Mouse (Mus musculus): ENCODE measurements at regions not wholly inside any gene's neighbourhood (a gene's known extent, or its start where the extent isn't known, plus 50 kb on each side); places are given as distances from the start of the nearest gene placed in this dataset.
"Not testable (repeated sequence)": the region's sequence is repeated elsewhere in the genome, so short reads cannot be mapped to it uniquely, and the experiment has no call there.

- H3K27ac ChIP-seq (ENCODE audit: insufficient read depth, low read depth, low read length); H3K36me3 ChIP-seq (ENCODE audit: control insufficient read depth, insufficient read depth, low read length); H3K4me1 ChIP-seq (ENCODE audit: control insufficient read depth, insufficient read depth, low read length); DNase-seq; H3K27me3 ChIP-seq (replicated peaks; ENCODE audit: control insufficient read depth, insufficient read depth, low read length); H3K4me3 ChIP-seq (ENCODE audit: insufficient read depth, low read depth, low read length): not testable (repeated sequence)
- WGBS = no CpG with 5 or more reads among the region's 4 CpGs
Observed at GRCm38 (mm10) chr14:53044101-53044500, 548.6 kb upstream of the Olfr1507 start.

DNA sequence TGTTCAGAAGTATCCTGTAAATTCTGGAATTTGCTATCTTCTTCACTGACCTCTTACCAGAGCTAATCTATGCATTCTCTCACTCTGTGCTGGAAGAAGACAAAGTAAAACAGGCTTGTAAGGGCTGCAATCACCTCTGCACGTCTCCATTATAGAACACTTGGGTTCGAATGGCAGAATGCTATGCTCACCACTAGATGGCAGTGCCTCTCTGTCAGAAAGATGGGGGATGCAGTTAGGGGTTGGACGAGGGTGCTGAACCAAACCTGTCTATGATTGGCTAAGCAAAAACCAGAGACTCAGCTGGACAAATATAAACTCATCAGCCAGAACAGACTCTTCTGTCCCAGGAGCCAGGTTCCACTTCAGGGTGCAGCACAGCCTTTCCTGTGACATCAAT lies 546.5 kb upstream of the Olfr1507 start:
- not testable (repeated sequence) for H3K4me1 ChIP-seq (ENCODE audit: control insufficient read depth, insufficient read depth, low read length); H3K27ac ChIP-seq (ENCODE audit: insufficient read depth, low read depth, low read length); H3K27me3 ChIP-seq (replicated peaks; ENCODE audit: control insufficient read depth, insufficient read depth, low read length); DNase-seq; H3K4me3 ChIP-seq (ENCODE audit: insufficient read depth, low read depth, low read length); H3K36me3 ChIP-seq (ENCODE audit: control insufficient read depth, insufficient read depth, low read length)
- no CpG with 5 or more reads among the region's 3 CpGs for WGBS
- 0 out of 2 replicates have a peak, but pooled peaks have one; percentile 9 for TF ChIP-seq CTCF (conservative IDR thresholded peaks at IDR 0.05; ENCODE audit: insufficient read depth, insufficient read length, low read depth, low read length)

GRCm38 (mm10) chr14:53039475-53039874 lies 543.9 kb upstream of the Olfr1507 start:
- not testable (repeated sequence) for H3K4me3 ChIP-seq (ENCODE audit: insufficient read depth, low read depth, low read length); H3K27me3 ChIP-seq (replicated peaks; ENCODE audit: control insufficient read depth, insufficient read depth, low read length); DNase-seq; H3K27ac ChIP-seq (ENCODE audit: insufficient read depth, low read depth, low read length); H3K36me3 ChIP-seq (ENCODE audit: control insufficient read depth, insufficient read depth, low read length); H3K4me1 ChIP-seq (ENCODE audit: control insufficient read depth, insufficient read depth, low read length)
- WGBS = no CpG with 5 or more reads among the region's 4 CpGs

DNA sequence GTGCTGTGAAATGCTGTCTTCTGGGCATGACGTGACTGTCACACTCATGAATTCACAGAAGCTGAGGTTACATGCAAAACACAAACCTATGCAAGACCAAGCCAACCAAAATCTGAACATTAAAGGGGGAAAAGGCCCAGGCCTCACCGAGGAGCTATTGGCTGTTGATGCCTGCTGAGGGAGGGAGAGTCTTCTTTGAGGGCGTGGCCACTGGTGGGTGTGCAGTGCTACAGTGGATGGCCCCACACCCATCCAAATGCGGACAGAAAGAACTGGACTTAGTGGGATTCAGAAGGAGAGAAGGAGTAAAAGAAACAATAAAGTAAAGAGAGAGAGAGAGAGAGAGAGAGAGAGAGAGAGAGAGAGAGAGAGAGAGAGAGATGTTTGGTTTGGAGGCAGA lies 539.4 kb upstream of the Olfr1507 start:
- not testable (repeated sequence) for H3K4me1 ChIP-seq (ENCODE audit: control insufficient read depth, insufficient read depth, low read length); H3K4me3 ChIP-seq (ENCODE audit: insufficient read depth, low read depth, low read length); H3K27ac ChIP-seq (ENCODE audit: insufficient read depth, low read depth, low read length); DNase-seq; H3K36me3 ChIP-seq (ENCODE audit: control insufficient read depth, insufficient read depth, low read length); H3K27me3 ChIP-seq (replicated peaks; ENCODE audit: control insufficient read depth, insufficient read depth, low read length)
- no CpG with 5 or more reads among the region's 4 CpGs for WGBS

- H3K27me3 ChIP-seq (replicated peaks; ENCODE audit: control insufficient read depth, insufficient read depth, low read length); DNase-seq; H3K36me3 ChIP-seq (ENCODE audit: control insufficient read depth, insufficient read depth, low read length); H3K27ac ChIP-seq (ENCODE audit: insufficient read depth, low read depth, low read length); H3K4me3 ChIP-seq (ENCODE audit: insufficient read depth, low read depth, low read length); H3K4me1 ChIP-seq (ENCODE audit: control insufficient read depth, insufficient read depth, low read length): not testable (repeated sequence)
- no CpG with 5 or more reads among the region's 6 CpGs for WGBS
Observed at GRCm38 (mm10) chr14:53033221-53033620, 537.7 kb upstream of the Olfr1507 start.

GRCm38 (mm10) chr14:53032498-53032897 lies 536.9 kb upstream of the Olfr1507 start:
- H3K27ac ChIP-seq (ENCODE audit: insufficient read depth, low read depth, low read length); H3K36me3 ChIP-seq (ENCODE audit: control insufficient read depth, insufficient read depth, low read length); H3K27me3 ChIP-seq (replicated peaks; ENCODE audit: control insufficient read depth, insufficient read depth, low read length); H3K4me3 ChIP-seq (ENCODE audit: insufficient read depth, low read depth, low read length); H3K4me1 ChIP-seq (ENCODE audit: control insufficient read depth, insufficient read depth, low read length); DNase-seq: not testable (repeated sequence)
- WGBS = no CpG with 5 or more reads among the region's 1 CpGs

- not testable (repeated sequence) for DNase-seq; H3K4me1 ChIP-seq (ENCODE audit: control insufficient read depth, insufficient read depth, low read length); H3K27ac ChIP-seq (ENCODE audit: insufficient read depth, low read depth, low read length); H3K4me3 ChIP-seq (ENCODE audit: insufficient read depth, low read depth, low read length); H3K36me3 ChIP-seq (ENCODE audit: control insufficient read depth, insufficient read depth, low read length); H3K27me3 ChIP-seq (replicated peaks; ENCODE audit: control insufficient read depth, insufficient read depth, low read length)
- no CpG with 5 or more reads among the region's 4 CpGs for WGBS
Observed at GRCm38 (mm10) chr14:53030227-53030626, 534.7 kb upstream of the Olfr1507 start.

- H3K4me1 ChIP-seq (ENCODE audit: control insufficient read depth, insufficient read depth, low read length); H3K36me3 ChIP-seq (ENCODE audit: control insufficient read depth, insufficient read depth, low read length); H3K4me3 ChIP-seq (ENCODE audit: insufficient read depth, low read depth, low read length); H3K27ac ChIP-seq (ENCODE audit: insufficient read depth, low read depth, low read length); DNase-seq; H3K27me3 ChIP-seq (replicated peaks; ENCODE audit: control insufficient read depth, insufficient read depth, low read length): not testable (repeated sequence)
- no CpG with 5 or more reads among the region's 1 CpGs for WGBS
Observed at GRCm38 (mm10) chr14:53026958-53027357, 531.4 kb upstream of the Olfr1507 start.

DNA sequence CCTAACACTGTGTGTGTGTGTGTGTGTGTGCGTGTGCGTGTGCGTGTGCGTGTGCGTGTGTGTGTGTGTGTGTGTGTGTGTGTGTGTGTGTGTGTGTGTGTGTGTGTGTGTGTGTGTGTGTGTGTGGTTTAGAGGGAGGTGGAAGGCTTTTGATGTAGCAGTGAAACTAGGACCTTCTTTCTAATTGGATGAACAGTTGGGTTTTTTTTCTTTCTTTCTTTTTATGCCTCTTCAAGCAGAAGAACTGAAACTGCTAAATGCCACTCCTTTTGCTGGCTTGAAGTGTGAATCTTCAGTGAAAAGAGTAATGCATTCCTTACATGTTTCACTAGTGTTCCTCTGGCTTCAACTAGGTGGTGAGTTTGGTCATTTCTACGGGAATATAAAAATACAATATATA lies 524.6 kb upstream of the Olfr1507 start:
- DNase-seq; H3K4me3 ChIP-seq (ENCODE audit: insufficient read depth, low read depth, low read length); H3K36me3 ChIP-seq (ENCODE audit: control insufficient read depth, insufficient read depth, low read length); H3K4me1 ChIP-seq (ENCODE audit: control insufficient read depth, insufficient read depth, low read length); H3K27me3 ChIP-seq (replicated peaks; ENCODE audit: control insufficient read depth, insufficient read depth, low read length); H3K27ac ChIP-seq (ENCODE audit: insufficient read depth, low read depth, low read length): not testable (repeated sequence)
- WGBS = no CpG with 5 or more reads among the region's 6 CpGs

- WGBS = no CpG with 5 or more reads among the region's 5 CpGs
- not testable (repeated sequence) for H3K36me3 ChIP-seq (ENCODE audit: control insufficient read depth, insufficient read depth, low read length); DNase-seq; H3K4me1 ChIP-seq (ENCODE audit: control insufficient read depth, insufficient read depth, low read length); H3K4me3 ChIP-seq (ENCODE audit: insufficient read depth, low read depth, low read length); H3K27ac ChIP-seq (ENCODE audit: insufficient read depth, low read depth, low read length); H3K27me3 ChIP-seq (replicated peaks; ENCODE audit: control insufficient read depth, insufficient read depth, low read length)
Observed at GRCm38 (mm10) chr14:53007741-53008140, 512.2 kb upstream of the Olfr1507 start.

DNA sequence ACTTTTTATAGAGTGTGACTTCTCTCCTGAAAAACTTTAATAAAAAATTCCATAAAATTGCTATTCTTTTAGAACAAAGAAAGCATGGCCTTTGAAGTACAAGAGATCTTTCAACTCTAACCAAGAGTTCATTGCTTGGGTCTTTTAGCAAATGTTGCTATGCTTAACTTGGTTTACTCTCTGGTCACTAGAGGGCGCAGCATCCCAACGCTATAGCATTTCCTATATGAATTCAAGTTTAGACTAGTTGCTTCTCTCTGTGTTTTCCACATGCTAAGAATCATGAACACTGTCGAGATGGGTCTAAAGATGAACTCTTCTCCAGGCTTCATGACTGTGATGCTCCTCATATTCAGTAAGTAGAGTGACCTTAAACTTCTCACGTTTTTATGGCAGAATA lies 511.8 kb upstream of the Olfr1507 start:
- no CpG with 5 or more reads among the region's 4 CpGs for whole genome bisulfite sequencing

DNA sequence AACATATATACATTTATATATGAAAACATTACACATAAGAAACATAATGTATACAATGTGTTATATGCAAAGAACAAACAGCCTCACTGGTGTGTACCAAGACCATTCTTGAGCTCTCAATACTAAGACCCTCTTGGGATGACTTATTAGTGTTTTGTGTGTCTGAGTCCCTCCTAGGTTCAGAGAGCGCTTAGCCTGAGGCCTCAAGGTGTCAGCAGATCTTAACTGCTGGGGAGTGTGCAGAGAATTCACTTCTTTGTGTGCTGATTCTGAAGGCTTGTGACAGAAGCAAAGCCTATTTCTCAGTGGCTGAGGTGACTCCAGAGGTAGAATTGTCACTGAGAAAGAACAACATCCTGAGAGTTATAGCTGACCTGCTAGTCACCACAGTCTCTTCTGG lies 505.7 kb upstream of the Olfr1507 start:
- H3K36me3 ChIP-seq (ENCODE audit: control insufficient read depth, insufficient read depth, low read length); H3K4me1 ChIP-seq (ENCODE audit: control insufficient read depth, insufficient read depth, low read length); H3K27me3 ChIP-seq (replicated peaks; ENCODE audit: control insufficient read depth, insufficient read depth, low read length); H3K4me3 ChIP-seq (ENCODE audit: insufficient read depth, low read depth, low read length); DNase-seq; H3K27ac ChIP-seq (ENCODE audit: insufficient read depth, low read depth, low read length): not testable (repeated sequence)
- WGBS = 89% methylated on average over 1 of the region's 1 CpGs

More for the DNA sequence above, 511.8 kb upstream of the Olfr1507 start:
- H3K27ac ChIP-seq (ENCODE audit: insufficient read depth, low read depth, low read length); H3K4me1 ChIP-seq (ENCODE audit: control insufficient read depth, insufficient read depth, low read length); DNase-seq; H3K36me3 ChIP-seq (ENCODE audit: control insufficient read depth, insufficient read depth, low read length); H3K27me3 ChIP-seq (replicated peaks; ENCODE audit: control insufficient read depth, insufficient read depth, low read length); H3K4me3 ChIP-seq (ENCODE audit: insufficient read depth, low read depth, low read length): not testable (repeated sequence)

Measured in kidney, adult 2 months (tissue).